Mouse (Mus musculus) heart, embryonic 12.5 days (tissue): ENCODE measurements around the gene Gm13290. TPM values are rescaled to one million over a fixed set of nuclear protein-coding genes. Genes with fewer than 3 reads are reported as not detected.
"Not testable (repeated sequence)": the region's sequence is repeated elsewhere in the genome, so short reads cannot be mapped to it uniquely, and the experiment has no call there.

ENCODE experiments used
- ATAC-seq: fragments of 200-750 bp; cut with Nextera tagmentation; 2 replicates; pipeline ENCODE4 v1.8.0; 2017; ENCODE audit warnings: moderate TSS enrichment, moderate library complexity; ENCODE audit not compliant: insufficient number of reproducible peaks, low FRiP score
- H3K27ac ChIP-seq: fragments of 300-500 bp; sonication (generic); 2 replicates; pipeline ENCODE4 v1.5.1; 2016; ENCODE audit warnings: mild to moderate bottlenecking, moderate library complexity; ENCODE audit not compliant: poor library complexity, severe bottlenecking
- H3K27me3 ChIP-seq: fragments of 300-500 bp; sonication (generic); replicated peaks from 2 replicates; pipeline ENCODE4 v1.6.1; 2016; ENCODE audit warnings: mild to moderate bottlenecking, moderate library complexity
- H3K36me3 ChIP-seq: fragments of 300-500 bp; sonication (generic); 2 replicates; pipeline ENCODE4 v1.6.1; 2016; ENCODE audit warnings: mild to moderate bottlenecking, moderate library complexity
- H3K4me1 ChIP-seq: fragments of 300-500 bp; sonication (generic); replicated peaks from 2 replicates; pipeline ENCODE4 v1.6.1; 2016; ENCODE audit warnings: mild to moderate bottlenecking
- H3K4me2 ChIP-seq: fragments of 300-500 bp; sonication (generic); 2 replicates; pipeline ENCODE4 v1.6.1; 2016; ENCODE audit warnings: mild to moderate bottlenecking, moderate library complexity
- H3K4me3 ChIP-seq: fragments of 300-500 bp; sonication (generic); 2 replicates; pipeline ENCODE4 v1.5.1; 2016; ENCODE audit warnings: mild to moderate bottlenecking
- H3K9ac ChIP-seq: fragments of 300-500 bp; sonication (generic); 2 replicates; pipeline ENCODE4 v1.6.1; 2016; ENCODE audit warnings: mild to moderate bottlenecking, moderate library complexity
- H3K9me3 ChIP-seq: fragments of 300-500 bp; sonication (generic); replicated peaks from 2 replicates; pipeline ENCODE4 v1.6.1; 2016; ENCODE audit warnings: mild to moderate bottlenecking, moderate library complexity
- WGBS: fragments of 180-500 bp; shearing (Covaris S2); methylation state at CpG from one replicate; pipeline ENCODE4 v1.1.7; 2016; 5-methylcytosine and 5-hydroxymethylcytosine counted together
- polyA plus RNA-seq: library from polyadenylated mRNA; unstranded; fragments of >200 nt; fragmentation: Nextera tagmentation; extraction: Ambion mirVana; gene quantifications from 2 replicates; pipeline ENCODE4 v1.2.1, GENCODE M21; 2016

The Gm13290 gene
- polyA plus RNA-seq = 0.33 and 0.35 TPM in 2 replicates

DNA sequence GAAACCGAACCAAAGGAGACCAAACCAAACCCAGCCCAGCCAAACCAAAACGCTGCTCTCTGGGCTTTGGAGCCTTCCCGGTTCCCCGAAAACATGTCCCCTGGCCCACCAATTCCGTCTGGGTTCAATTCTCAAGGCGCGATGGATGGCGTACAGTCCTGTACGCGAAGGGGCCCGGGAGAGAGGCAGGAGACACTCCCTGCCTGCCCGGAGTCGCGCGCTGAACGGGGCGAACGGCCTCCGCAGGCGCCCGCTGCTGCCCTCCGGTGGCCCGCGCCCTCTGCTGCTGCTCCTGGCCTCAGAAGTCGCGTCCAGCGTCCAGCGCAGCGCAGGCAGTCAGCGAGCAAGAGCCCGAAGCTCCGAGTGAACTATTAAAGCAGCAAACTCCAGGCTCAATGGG, at the start of gene Gm13290:
Gm13290 (plus strand) TSS at position 301 of the 400 bp plus-strand sequence.
- WGBS = no CpG with 5 or more reads among the region's 32 CpGs

DNA sequence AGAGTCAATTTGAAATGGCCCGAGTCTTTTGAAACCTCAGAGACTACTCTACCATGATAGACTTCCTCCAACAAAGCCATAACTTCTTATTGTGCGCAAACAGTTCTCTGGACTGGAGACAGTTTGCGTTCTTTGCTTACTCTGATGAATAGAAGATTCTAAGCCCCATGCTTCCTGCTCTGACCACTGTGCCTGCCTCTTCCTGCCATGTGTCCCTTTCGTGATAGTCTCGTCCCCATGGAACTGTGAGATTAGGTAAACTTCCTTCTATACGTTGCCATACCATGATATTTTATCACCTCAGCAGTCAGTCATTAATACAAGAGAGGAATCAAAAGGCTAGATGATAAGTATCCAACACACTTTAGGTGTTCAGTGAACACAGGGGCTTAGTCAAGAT, 46.9 kb upstream of the Gm13290 start:
- H3K36me3 ChIP-seq = no peaks in the 10 kb centered on the region
- WGBS = 63% methylated on average over 6 of the region's 6 CpGs
- H3K9ac ChIP-seq = no peak overlapping the region
- no peaks in the 10 kb centered on the region for H3K4me1 ChIP-seq
- no peaks in the 10 kb centered on the region for H3K27me3 ChIP-seq
- no peak for ATAC-seq
- no peak overlapping the region for H3K4me3 ChIP-seq
- H3K27ac ChIP-seq = no peak overlapping the region
- H3K4me2 ChIP-seq = no peak overlapping the region
- no peaks in the 10 kb centered on the region for H3K9me3 ChIP-seq

More for the DNA sequence above, at the start of gene Gm13290:
- not testable (repeated sequence) for ATAC-seq, H3K4me2 ChIP-seq, H3K27ac ChIP-seq, H3K9ac ChIP-seq, H3K4me3 ChIP-seq, H3K4me1 ChIP-seq, H3K9me3 ChIP-seq, H3K36me3 ChIP-seq, H3K27me3 ChIP-seq

DNA sequence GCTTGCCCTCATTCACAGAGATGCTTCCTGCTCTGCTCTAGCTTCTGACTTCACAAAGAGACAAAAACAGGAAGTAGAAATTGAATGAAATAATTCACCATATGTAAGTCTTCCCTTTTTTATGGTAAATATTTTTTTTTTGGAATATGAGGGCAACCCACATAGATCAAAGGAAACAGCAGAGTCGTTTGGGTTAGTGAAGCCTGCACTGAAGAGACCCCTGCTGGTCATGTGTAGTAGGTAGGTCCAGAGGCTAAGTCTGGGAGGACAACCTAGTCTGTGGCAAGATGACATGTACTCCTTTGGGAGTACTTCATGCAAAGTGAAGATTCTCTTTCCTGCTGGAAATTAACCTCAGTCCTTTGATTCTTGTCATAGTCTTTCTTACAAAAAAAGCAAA, 46.3 kb upstream of the Gm13290 start:
- H3K9ac ChIP-seq = no peak overlapping the region
- H3K27me3 ChIP-seq = no peaks in the 10 kb centered on the region
- WGBS = 0% methylated on average over 1 of the region's 1 CpGs
- no peaks in the 10 kb centered on the region for H3K9me3 ChIP-seq
- H3K4me2 ChIP-seq = no peak overlapping the region
- ATAC-seq = no peak; the same call in 1 of the 2 replicates
- no peak overlapping the region for H3K4me3 ChIP-seq
- H3K36me3 ChIP-seq = no peaks in the 10 kb centered on the region
- no peak overlapping the region for H3K27ac ChIP-seq
- H3K4me1 ChIP-seq = no peaks in the 10 kb centered on the region

DNA sequence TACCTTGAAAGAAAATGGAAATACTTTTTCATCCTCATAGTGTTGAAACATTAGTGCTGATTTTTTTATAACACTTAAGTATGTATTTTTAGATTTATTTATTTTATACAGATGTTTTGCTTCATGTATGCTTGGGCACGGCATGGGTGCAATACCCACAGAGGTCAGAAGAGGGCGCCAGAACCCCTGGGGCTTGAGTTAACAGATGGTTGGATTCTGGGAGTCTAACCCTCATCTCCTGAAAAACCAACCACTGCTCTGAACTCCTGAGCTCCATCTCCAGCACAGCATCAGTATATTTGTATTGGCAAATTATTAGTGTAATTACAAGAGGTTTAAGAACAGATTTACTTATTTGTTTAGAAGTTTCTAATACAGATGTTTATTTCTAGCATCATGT, 35.2 kb upstream of the Gm13290 start:
- no peaks in the 10 kb centered on the region for H3K9me3 ChIP-seq
- no peak for ATAC-seq
- H3K4me2 ChIP-seq = no peak overlapping the region
- no peak overlapping the region for H3K27ac ChIP-seq
- no peaks in the 10 kb centered on the region for H3K36me3 ChIP-seq
- H3K9ac ChIP-seq = no peak overlapping the region
- H3K4me3 ChIP-seq = no peak overlapping the region
- H3K27me3 ChIP-seq = no peaks in the 10 kb centered on the region
- H3K4me1 ChIP-seq = 0 out of 2 replicates have a peak, but pooled peaks cover 4% of the 10 kb centered on the region
- WGBS = 12% methylated on average over 2 of the region's 2 CpGs

DNA sequence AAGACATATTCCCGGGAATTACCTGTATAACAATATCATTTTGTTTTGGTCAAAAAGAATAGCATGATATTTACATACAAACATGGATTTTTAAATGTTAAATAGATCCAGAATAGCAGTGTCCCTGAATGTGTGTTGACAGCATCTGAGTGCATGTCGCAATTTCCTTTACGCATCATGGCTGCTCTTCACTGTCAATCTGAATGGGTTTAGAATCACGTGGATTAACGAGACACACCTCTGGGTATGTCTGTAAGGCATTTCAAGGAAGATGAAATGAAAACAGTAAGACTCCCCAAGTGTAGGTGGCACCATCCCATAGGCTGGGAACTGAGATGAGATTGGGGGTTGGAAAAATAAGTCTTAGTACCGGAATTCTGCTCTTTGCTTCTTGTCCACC, 34.6 kb upstream of the Gm13290 start:
- Histone ChIP-seq H3K4me3 (no peak overlapping the region), H3K9ac (no peak overlapping the region), H3K4me2 (no peak overlapping the region), H3K4me1 (0 out of 2 replicates have a peak, but pooled peaks cover 4% of the 10 kb centered on the region), H3K9me3 (no peaks in the 10 kb centered on the region), H3K27me3 (no peaks in the 10 kb centered on the region), H3K36me3 (no peaks in the 10 kb centered on the region), H3K27ac (no peak overlapping the region)
- no peak for ATAC-seq
- WGBS = 88% methylated on average over 6 of the region's 6 CpGs

DNA sequence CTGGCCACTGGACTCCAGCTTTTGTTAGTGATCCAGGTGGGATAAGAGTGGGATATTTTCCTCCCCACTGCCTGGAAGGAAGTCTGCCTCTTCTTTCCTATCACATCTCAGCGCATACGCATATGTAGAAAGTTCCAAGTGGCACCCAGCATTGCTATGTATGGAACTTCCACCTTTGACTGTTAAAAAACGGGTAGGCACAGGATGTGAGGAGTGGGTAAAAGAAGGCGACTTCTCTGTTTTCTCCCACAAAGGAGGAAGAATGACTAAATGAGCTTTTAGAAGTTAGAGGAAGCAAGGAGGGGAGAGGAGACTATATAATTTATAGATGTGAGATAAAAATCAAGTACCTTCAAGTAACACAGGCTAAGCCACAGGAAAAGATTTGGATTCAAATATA, 32.2 kb upstream of the Gm13290 start:
- H3K4me1 ChIP-seq = 0 out of 2 replicates have a peak, but pooled peaks cover 4% of the 10 kb centered on the region
- H3K9me3 ChIP-seq = no peaks in the 10 kb centered on the region
- ATAC-seq = no peak
- 74% methylated on average over 4 of the region's 4 CpGs for WGBS
- no peaks in the 10 kb centered on the region for H3K27me3 ChIP-seq
- no peak overlapping the region for H3K9ac ChIP-seq
- H3K36me3 ChIP-seq = no peaks in the 10 kb centered on the region
- H3K27ac ChIP-seq = no peak overlapping the region
- H3K4me3 ChIP-seq = no peak overlapping the region
- no peak overlapping the region for H3K4me2 ChIP-seq

DNA sequence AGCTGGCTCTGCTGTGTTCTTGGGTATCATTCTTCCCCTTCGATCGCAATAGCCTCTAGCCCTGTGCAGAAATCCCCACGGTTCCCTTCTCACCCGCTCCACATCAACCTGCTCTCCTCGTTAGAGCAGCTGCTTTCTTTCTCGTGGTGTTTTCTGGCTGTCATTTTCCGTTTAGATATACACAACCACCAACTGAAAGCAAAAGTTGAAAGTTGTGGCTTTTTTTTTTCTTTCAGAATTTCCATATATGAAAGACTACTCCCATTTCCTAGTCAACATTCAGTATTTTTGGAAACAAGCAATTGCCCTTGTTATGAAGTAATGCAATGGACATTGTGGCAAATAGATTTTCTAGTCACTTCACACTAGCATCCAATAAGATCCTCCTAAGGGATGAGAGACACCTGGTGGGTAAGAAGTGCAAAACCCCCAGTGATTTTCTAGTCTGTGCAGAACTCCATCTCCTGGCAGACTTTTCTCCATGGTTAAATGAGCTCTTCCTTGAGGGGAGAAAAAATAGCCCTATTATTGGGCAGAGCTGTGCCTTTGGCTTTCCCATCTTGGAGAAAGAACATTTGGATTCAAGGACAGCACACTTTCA, 30.8 kb upstream of the Gm13290 start:
- Histone ChIP-seq H3K9me3 (no peaks in the 10 kb centered on the region), H3K27ac (no peak overlapping the region), H3K4me2 (no peak overlapping the region), H3K36me3 (no peaks in the 10 kb centered on the region), H3K4me3 (no peak overlapping the region), H3K27me3 (no peaks in the 10 kb centered on the region), H3K4me1 (0 out of 2 replicates have a peak, but pooled peaks cover 2% of the 10 kb centered on the region), H3K9ac (no peak overlapping the region)
- WGBS = 72% methylated on average over 7 of the region's 7 CpGs
- ATAC-seq = no peak

DNA sequence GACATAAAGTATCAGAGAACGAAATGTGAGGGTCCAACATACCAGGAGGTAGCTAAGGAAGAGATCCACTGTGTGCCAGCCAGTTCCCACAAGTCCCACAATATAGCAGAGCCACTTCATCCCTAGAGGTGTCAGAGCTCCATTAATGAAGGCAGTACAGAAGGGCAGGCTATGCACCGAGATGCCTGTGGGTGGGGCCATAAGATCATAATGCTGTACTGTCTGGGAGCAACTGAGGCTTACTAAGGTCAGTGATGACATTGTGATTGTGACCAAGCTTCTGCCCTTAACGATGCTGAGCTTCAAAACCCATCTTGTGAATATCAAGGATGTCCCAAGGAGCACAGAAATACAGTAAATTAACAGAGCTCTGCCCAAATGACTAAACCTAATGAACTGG, 29.4 kb upstream of the Gm13290 start:
- H3K27ac ChIP-seq = no peak overlapping the region
- 68% methylated on average over 3 of the region's 3 CpGs for WGBS
- ATAC-seq = no peak
- no peak overlapping the region for H3K4me3 ChIP-seq
- H3K27me3 ChIP-seq = peaks cover 3% of the 10 kb centered on the region; the same call in 1 of the 2 replicates
- no peak overlapping the region for H3K9ac ChIP-seq
- H3K4me1 ChIP-seq = no peaks in the 10 kb centered on the region
- no peaks in the 10 kb centered on the region for H3K9me3 ChIP-seq
- no peak overlapping the region for H3K4me2 ChIP-seq
- no peaks in the 10 kb centered on the region for H3K36me3 ChIP-seq

DNA sequence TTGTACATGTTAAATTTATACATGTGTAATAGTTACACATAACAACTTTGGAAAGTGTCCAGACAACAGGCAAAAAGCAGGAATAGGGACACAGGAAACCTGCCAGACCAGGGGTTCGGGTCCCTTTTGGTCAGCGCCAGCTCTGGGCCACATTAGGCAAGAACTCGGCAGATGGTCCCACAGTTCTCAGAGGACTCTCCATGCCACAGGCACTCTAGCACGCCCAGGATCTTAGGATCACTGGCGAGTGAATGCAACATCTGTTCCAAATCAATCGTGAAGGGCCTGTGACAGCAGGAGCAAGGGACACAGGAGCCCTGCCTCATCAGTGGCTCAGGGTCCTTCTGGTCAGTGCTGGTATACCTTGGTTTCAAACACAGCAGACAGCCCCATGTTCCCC, 23.7 kb upstream of the Gm13290 start:
- WGBS = 53% methylated on average over 6 of the region's 6 CpGs
- no peaks in the 10 kb centered on the region for H3K4me1 ChIP-seq
- H3K4me2 ChIP-seq = no peak overlapping the region
- no peak overlapping the region for H3K9ac ChIP-seq
- H3K4me3 ChIP-seq = no peak overlapping the region
- H3K9me3 ChIP-seq = no peaks in the 10 kb centered on the region
- no peak for ATAC-seq
- no peaks in the 10 kb centered on the region for H3K36me3 ChIP-seq
- peaks cover 3% of the 10 kb centered on the region; the same call in 1 of the 2 replicates for H3K27me3 ChIP-seq
- no peak overlapping the region for H3K27ac ChIP-seq

DNA sequence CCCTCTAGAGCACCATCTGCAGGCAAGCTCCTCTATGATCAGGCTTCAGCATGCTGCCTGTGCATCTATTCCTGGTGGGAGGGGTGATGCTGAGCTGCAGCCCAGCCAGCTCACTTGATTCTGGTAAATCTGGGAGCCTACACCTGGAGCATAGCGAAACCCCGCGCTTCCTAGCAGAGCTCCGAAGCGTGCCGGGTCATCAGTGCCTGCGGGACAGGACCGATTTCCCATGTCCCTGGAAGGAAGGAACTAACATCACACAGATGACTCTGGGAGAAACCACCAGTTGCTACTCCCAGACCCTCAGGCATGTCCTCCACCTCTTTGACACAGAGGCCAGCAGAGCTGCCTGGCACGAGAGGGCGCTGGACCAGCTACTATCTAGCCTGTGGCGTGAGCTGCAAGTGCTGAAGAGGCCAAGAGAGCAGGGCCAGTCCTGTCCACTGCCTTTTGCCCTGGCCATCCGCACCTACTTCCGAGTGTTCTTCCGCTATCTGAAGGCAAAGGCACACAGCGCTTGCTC, 18.8 kb upstream of the Gm13290 start, which contains the start of gene Gm13271:
Gm13271 (plus strand) TSS at position 51 of the 523 bp plus-strand sequence.
- not testable (repeated sequence) for H3K4me3 ChIP-seq, H3K4me1 ChIP-seq, H3K9me3 ChIP-seq, H3K27ac ChIP-seq, H3K9ac ChIP-seq, ATAC-seq, H3K36me3 ChIP-seq, H3K4me2 ChIP-seq, H3K27me3 ChIP-seq
- 56% methylated on average over 15 of the region's 15 CpGs for WGBS

DNA sequence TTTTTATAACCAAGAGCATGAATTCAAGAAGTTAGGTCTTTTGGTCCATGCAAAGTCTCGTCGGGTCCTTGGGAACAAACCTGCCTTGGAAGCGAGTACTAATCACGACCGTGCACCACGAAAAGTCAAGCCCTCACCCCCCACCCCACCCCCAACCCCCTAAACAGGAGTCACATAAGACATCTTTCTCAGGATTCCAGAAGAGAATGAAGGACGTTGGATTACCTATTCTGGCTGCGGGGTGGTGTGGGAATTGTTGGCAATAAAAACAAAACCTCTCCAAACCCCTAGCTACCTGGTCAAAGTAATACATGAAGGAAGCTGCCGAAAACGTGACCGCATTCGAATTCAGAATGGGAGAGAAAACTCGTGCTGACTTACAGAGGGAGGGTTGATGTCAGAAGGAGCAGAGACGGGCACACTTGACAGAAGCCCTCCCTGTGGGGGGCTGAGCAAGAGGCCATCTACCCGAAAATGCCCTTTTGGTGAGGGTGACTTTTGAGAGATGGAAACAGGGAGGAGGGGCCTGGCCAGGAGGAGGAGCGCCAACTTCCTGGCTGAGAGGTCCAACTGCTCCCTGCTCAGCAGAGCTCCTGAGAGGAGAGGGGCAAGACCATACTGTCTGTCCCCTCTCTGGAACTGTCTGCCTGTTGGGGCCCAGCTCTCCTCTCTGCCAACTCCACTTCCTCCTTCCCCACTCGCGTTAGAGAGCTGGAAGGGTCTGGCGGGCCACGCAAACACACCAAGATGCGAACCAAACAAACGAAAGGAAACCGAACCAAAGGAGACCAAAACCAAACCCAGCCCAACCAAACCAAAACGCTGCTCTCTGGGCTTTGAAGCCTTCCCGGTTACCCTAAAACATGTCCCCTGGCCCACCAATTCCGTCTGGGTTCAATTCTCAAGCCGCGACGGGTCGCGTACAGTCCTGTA, 16.8 kb upstream of the Gm13290 start:
- H3K27ac ChIP-seq = peak overlapping the region; percentile 98
- H3K9me3 ChIP-seq, H3K36me3 ChIP-seq, H3K27me3 ChIP-seq, H3K4me1 ChIP-seq, ATAC-seq: not testable (repeated sequence)
- H3K9ac ChIP-seq = peak overlapping the region; percentile 85
- H3K4me2 ChIP-seq = peak overlapping the region; percentile 77
- peak overlapping the region; percentile 64 for H3K4me3 ChIP-seq
- 9% methylated on average over 29 of the region's 31 CpGs for WGBS
